ENCODE assay signal across 8 mouse cellular contexts in the genomic region with DNA sequence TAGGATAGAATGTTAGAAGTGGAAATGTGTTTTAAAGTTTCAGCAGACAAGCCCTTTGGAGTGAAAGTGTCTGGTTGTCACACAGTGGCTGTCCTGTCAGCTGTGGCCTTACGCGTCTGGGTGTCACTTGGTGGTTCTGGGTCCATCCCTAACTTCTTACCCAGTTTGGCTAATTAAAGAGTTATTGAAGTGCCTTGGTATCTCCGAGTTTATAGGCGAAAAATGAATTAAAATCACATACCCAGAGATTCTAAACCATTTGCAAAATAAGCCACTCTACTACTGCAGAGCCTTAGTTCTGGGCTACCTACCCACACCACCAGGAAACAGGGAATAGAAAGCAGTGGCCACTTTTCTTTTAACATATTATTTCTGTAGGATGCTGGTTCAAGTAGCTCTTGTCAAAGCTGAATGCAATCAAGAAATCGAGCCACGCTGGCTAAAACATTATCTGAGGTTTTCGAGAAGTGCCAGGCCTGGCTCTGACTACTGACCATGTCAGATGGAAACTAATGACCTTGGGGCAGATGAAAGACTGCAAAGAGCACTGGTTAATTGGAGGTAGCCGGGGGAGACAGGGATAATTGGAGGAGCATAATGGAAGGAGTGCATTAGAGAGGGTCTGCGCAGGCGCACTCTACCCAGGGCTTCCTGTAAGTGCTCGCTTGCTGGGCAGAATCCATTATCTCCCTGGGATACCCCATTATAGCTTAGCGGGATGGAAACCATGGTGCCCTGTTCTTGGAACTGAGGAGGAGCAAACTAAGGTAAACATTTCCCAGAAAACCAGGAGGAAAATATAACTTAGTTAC.
DNase-seq lines count a peak whose midpoint lies in the region; ATAC-seq lines count a peak whose summit lies in the region.

No protein-coding gene starts in this region.

- 0 out of 2 replicates have a peak, but pooled peaks have one; percentile 25 for ATAC-seq in neural tube, embryonic 11.5 days (ENCODE audit: insufficient read depth, low FRiP score, low TSS enrichment)
- ATAC-seq in embryonic facial prominence, embryonic 14.5 days (ENCODE audit: low read depth), result peak; percentile 80; the same call in 1 of the 2 replicates
- ATAC-seq in neural tube, embryonic 15.5 days (ENCODE audit: low FRiP score), result peak; percentile 66
- no peak for ATAC-seq in heart, embryonic 12.5 days (ENCODE audit: insufficient number of reproducible peaks, low FRiP score)

- H3K9ac ChIP-seq in neural tube, embryonic 11.5 days (ENCODE audit: low read length), result no peak overlapping the region
- no peak overlapping the region for H3K9ac ChIP-seq in embryonic facial prominence, embryonic 14.5 days (ENCODE audit: low read depth, low read length)
- no peak overlapping the region for H3K9ac ChIP-seq in neural tube, embryonic 15.5 days (replicated peaks)
- H3K9ac ChIP-seq in heart, embryonic 12.5 days, result no peak overlapping the region

- intact Hi-C loops in left cerebral cortex, postnatal 14 days (cut with DNase I), result loop anchor here (1.0 to 10.0 kb wide), 4 partner anchors 52 to 545 kb away; no protein-coding TSS in a partner anchor

- no peak overlapping the region for H3K4me3 ChIP-seq in neural tube, embryonic 11.5 days (ENCODE audit: low read depth, low read length)
- no peak overlapping the region for H3K4me3 ChIP-seq in embryonic facial prominence, embryonic 14.5 days (ENCODE audit: low read depth, low read length)
- H3K4me3 ChIP-seq in neural tube, embryonic 15.5 days (replicated peaks), result no peak overlapping the region
- H3K4me3 ChIP-seq in heart, embryonic 12.5 days, result no peak overlapping the region

- H3K27ac ChIP-seq in neural tube, embryonic 11.5 days (ENCODE audit: low read depth, low read length), result no peak overlapping the region
- no peak overlapping the region for H3K27ac ChIP-seq in embryonic facial prominence, embryonic 14.5 days (replicated peaks; ENCODE audit: low read depth, low read length)
- H3K27ac ChIP-seq in neural tube, embryonic 15.5 days (replicated peaks), result no peak overlapping the region
- no peak overlapping the region for H3K27ac ChIP-seq in heart, embryonic 12.5 days (ENCODE audit: poor library complexity, severe bottlenecking)

- DNase-seq in neural tube, embryonic 11.5 days (ENCODE audit: low spot score), result peak; percentile 44
- no peak for DNase-seq in neural tube, embryonic 10.5 days (ENCODE audit: extremely low spot score, low spot score)
- DNase-seq in embryonic facial prominence, embryonic 14.5 days (ENCODE audit: low spot score), result peak; percentile 51
- peak; percentile 33 to 40 for DNase-seq in layer of hippocampus, adult 8-10 months (ENCODE audit: low spot score in 2 of 2)
- DNase-seq in left cerebral cortex, postnatal 14 days (ENCODE audit: low spot score in 2 of 2), result no peak
- no peak for DNase-seq in spleen, postnatal 4 days (ENCODE audit: low spot score in 2 of 2)

- no peaks in the 10 kb centered on the region for H3K27me3 ChIP-seq in neural tube, embryonic 11.5 days (ENCODE audit: control insufficient read depth, insufficient read depth, low read length)
- no peaks in the 10 kb centered on the region for H3K27me3 ChIP-seq in embryonic facial prominence, embryonic 14.5 days (replicated peaks; ENCODE audit: control insufficient read depth, insufficient read depth, low read length)
- H3K27me3 ChIP-seq in neural tube, embryonic 15.5 days (replicated peaks), result no peaks in the 10 kb centered on the region
- no peaks in the 10 kb centered on the region for H3K27me3 ChIP-seq in heart, embryonic 12.5 days (replicated peaks)

- WGBS in neural tube, embryonic 11.5 days, result 59% methylated on average over 12 of the region's 12 CpGs
- 58% methylated on average over 12 of the region's 12 CpGs for WGBS in embryonic facial prominence, embryonic 14.5 days
- 45% methylated on average over 12 of the region's 12 CpGs for WGBS in neural tube, embryonic 15.5 days
- WGBS in heart, embryonic 12.5 days, result 59% methylated on average over 12 of the region's 12 CpGs

- H3K4me1 ChIP-seq in neural tube, embryonic 11.5 days (ENCODE audit: control insufficient read depth, insufficient read depth, low read length), result no peaks in the 10 kb centered on the region
- H3K4me1 ChIP-seq in embryonic facial prominence, embryonic 14.5 days (ENCODE audit: control insufficient read depth, insufficient read depth, low read length), result no peaks in the 10 kb centered on the region
- H3K4me1 ChIP-seq in neural tube, embryonic 15.5 days, result peaks cover 5% of the 10 kb centered on the region; the same call in 1 of the 2 replicates
- H3K4me1 ChIP-seq in heart, embryonic 12.5 days (replicated peaks), result 0 out of 2 replicates have a peak, but pooled peaks cover 4% of the 10 kb centered on the region

- H3K9me3 ChIP-seq in neural tube, embryonic 11.5 days (ENCODE audit: control insufficient read depth, low read length), result no peaks in the 10 kb centered on the region
- H3K9me3 ChIP-seq in embryonic facial prominence, embryonic 14.5 days (ENCODE audit: control insufficient read depth, low read length), result no peaks in the 10 kb centered on the region
- H3K9me3 ChIP-seq in neural tube, embryonic 15.5 days (replicated peaks), result no peaks in the 10 kb centered on the region
- no peaks in the 10 kb centered on the region for H3K9me3 ChIP-seq in heart, embryonic 12.5 days (replicated peaks)

- no peak overlapping the region for H3K4me2 ChIP-seq in neural tube, embryonic 11.5 days (ENCODE audit: low read depth)
- H3K4me2 ChIP-seq in embryonic facial prominence, embryonic 14.5 days (ENCODE audit: low read depth, low read length), result no peak overlapping the region
- peak overlapping the region; percentile 1; the same call in 1 of the 2 replicates for H3K4me2 ChIP-seq in neural tube, embryonic 15.5 days
- no peak overlapping the region for H3K4me2 ChIP-seq in heart, embryonic 12.5 days

- H3K36me3 ChIP-seq in neural tube, embryonic 11.5 days (ENCODE audit: control insufficient read depth, insufficient read depth, low read length), result no peaks in the 10 kb centered on the region
- H3K36me3 ChIP-seq in embryonic facial prominence, embryonic 14.5 days (ENCODE audit: control insufficient read depth, insufficient read depth, low read length), result no peaks in the 10 kb centered on the region
- no peaks in the 10 kb centered on the region for H3K36me3 ChIP-seq in neural tube, embryonic 15.5 days
- H3K36me3 ChIP-seq in heart, embryonic 12.5 days, result no peaks in the 10 kb centered on the region

Comparison
In these comparisons a context has a peak if more than half of its experiments do, and no peak if none do; other contexts are left out.
1. DNase-seq: peak in neural tube, embryonic 11.5 days (single experiment), embryonic facial prominence, embryonic 14.5 days (single experiment) and layer of hippocampus, adult 8-10 months (2 of 2); none in neural tube, embryonic 10.5 days (single experiment), left cerebral cortex, postnatal 14 days (0 of 2) and spleen, postnatal 4 days (0 of 2).